Mouse (Mus musculus): Measurements from ENCODE around the gene Casp1.

Casp1 gene

DNA sequence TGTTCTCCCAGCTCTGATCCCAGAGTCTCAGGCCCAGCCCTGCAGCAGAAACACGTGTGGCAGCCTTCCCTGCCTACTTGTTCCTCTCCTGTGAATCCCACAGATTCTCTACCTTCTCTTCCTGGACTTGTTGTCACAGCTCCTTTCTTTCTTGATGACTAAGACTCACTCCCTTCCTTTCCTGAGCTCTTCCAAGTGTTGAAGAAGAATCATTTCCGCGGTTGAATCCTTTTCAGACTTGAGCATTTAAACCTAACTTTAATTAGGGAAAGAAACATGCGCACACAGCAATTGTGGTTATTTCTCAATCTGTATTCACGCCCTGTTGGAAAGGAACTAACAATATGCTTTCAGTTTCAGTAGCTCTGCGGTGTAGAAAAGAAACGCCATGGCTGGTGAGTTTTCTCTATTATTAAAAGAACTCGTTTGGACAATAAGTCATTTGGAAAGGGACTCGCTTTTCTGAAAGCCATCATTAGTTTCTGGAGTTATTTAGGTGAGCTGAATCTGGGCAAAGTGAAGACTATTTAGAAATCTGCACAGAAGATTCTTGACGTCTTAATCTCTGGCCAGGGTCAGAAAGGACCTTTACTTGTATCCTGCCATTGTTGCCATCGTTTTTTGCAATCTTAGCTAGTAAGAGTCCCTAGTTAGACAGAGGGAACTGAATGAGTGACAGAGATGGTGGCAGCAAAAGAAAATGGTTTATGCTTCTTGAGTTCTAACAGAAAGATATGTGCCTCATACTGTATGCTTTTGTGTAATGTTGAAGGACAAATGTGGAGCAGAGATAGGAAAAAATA lies at the start of gene Casp1:
Gene Casp1, plus strand, starts transcription at position 189 of the 803 bp plus-strand sequence.
- DNase-seq (ENCODE audit: low spot score), result no peak

DNA sequence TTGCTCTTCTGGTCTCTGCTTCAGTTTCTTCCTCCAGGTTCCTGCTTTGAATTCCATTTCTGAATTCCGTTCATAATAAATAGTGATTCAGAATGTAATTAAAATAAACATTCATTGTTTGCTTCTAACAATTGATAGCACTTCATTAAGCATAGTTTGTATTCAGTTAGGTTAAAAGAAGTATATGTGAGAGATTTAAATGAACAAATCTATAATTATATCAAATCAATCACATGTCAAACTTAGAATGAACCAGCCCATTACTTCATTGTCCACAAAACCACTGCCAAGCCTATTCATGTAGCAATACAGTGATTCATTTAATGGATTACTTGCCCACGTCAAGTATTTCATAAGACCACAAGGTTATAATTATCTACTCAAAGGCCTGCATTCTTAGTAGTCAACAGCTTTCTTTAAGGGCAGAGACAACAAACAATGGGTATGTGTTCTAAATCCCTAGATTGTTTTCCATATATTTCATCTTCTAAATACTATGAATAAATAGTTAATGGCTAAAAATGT lies 34.3 kb upstream of the Casp1 start:
- peak; percentile 8 for DNase-seq (ENCODE audit: low spot score)

- DNase-seq (ENCODE audit: low spot score), result no peak
Measured at GRCm38 (mm10) chr9:5270274-5270673, 28.0 kb upstream of the Casp1 start.

GRCm38 (mm10) chr9:5270884-5271283 lies 27.4 kb upstream of the Casp1 start:
- DNase-seq (ENCODE audit: low spot score), result no peak

- DNase-seq (ENCODE audit: low spot score), result no peak
Measured at GRCm38 (mm10) chr9:5271334-5271845, 26.9 kb upstream of the Casp1 start.

GRCm38 (mm10) chr9:5286071-5286470 lies 12.2 kb upstream of the Casp1 start:
- DNase-seq (ENCODE audit: low spot score), result no peak

GRCm38 (mm10) chr9:5286597-5286996 lies 11.7 kb upstream of the Casp1 start:
- no peak for DNase-seq (ENCODE audit: low spot score)

DNA sequence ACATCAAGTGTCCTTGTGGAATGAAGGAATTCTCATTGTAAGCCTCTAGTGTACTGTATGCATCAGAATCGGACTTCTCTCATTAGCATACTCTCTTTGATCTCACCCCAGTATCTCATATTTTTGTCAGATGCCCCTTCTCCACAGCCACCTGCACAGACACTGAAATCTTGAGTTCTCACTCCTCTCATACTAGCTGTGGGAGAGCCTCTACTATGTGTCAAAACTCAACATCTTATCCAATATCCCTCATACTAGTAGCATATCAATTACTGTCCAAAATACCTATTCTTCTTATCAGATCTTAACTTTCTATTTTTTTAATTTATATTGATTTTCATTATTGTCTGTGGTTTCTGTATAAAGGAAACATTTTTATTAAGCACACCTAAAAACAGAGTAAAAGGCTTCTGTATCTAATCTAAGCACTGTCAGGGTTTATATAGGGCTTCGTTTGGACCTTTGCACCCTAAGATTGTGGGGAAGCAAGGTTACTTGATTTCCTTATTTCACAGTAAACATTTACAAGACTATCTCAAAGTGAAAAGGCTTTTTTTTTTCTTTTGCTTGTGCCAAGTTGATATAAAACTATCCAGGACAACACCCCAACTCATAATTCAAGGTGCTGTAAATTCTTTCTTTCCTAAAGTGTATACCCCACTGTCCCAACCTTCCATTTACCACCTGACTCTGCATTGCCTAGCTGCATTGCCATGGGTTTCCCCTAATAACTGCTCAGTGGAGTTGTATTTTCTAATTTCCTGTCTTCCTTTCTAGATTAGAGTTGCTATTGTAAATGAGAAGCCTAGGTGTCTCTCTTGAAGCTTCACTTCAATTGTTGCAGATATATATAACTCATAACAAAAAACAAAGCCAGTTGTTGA lies 1.7 kb upstream of the Casp1 start:
- no peak for DNase-seq (ENCODE audit: low spot score)

DNA sequence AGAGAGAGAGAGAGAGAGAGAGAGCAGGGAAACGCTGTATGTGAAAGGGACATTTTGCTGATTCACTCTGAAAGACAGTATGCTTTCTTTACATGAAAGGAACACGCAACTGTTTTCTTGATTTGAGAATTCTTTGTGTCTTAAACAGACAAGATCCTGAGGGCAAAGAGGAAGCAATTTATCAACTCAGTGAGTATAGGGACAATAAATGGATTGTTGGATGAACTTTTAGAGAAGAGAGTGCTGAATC lies 740 bp downstream of the Casp1 start:
- DNase-seq (ENCODE audit: low spot score), result no peak

DNA sequence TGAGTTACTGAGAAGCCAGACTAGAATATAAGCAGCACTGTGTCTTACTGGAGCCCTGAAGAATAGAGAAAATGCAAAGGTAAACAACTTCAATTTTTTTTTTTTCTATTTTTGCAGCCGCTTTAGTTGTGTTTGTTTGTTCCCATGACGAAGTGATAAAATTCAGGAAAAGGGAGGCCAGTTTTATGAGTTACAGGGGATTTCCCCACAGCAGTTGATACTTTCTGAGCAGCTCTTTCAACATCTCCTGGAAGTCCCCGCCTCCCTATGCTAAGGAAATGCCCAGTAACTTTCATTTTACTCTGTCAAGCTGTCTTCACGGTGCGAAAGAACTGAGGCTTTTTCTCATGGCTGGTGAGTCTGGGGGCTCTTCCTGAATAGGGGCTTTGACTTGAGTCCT lies 10.2 kb downstream of the Casp1 start, which contains the start of gene Casp4:
Gene Casp4, plus strand, starts transcription at position 268 of the 400 bp plus-strand sequence.
- no peak for DNase-seq (ENCODE audit: low spot score)

- DNase-seq (ENCODE audit: low spot score), result no peak
Measured at GRCm38 (mm10) chr9:5310112-5310511, 11.8 kb downstream of the Casp1 start.

- no peak for DNase-seq (ENCODE audit: low spot score)
Measured at GRCm38 (mm10) chr9:5311435-5311834, 13.1 kb downstream of the Casp1 start.

- no peak for DNase-seq (ENCODE audit: low spot score)
Measured at GRCm38 (mm10) chr9:5328204-5328603, 29.9 kb downstream of the Casp1 start.

DNA sequence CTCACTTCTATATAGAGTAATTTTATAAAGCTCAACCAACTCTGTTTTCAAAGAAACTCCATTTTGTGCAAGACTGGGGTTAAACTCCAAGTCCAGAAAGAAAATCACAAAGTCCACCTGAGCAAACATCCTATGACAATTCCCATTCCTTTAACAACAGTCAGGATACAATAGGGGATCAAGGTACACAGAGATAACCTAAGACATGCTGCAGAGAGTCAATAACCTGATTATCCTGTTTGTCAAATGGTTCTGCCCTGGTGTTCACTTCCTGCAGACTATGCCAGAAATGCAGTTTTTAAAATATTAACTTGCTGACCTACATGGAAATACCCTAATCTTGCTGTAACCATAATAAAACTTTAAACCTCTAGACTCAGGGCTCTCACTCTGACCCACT lies 34.1 kb downstream of the Casp1 start:
- DNase-seq (ENCODE audit: low spot score), result no peak

GRCm38 (mm10) chr9:5333422-5333821 lies 35.1 kb downstream of the Casp1 start:
- no peak for DNase-seq (ENCODE audit: low spot score)

DNA sequence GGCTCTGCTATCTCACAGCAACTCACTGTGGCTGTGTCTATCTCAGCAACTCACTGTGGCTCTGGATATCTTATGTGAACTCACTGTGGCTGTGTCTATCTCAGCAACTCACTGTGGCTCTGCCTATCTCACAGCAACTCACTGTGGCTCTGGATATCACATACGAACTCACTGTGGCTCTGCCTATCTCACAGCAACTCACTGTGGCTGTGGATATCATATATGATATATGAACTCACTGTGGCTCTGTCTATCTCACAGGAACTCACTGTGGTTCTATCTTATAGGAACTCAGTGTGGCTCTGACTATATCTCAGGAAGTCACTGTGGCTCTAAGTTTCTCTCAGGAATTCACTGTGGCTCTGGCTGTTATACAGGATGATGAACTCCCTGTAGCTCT lies 44.8 kb downstream of the Casp1 start:
- DNase-seq (ENCODE audit: low spot score), result no peak

DNA sequence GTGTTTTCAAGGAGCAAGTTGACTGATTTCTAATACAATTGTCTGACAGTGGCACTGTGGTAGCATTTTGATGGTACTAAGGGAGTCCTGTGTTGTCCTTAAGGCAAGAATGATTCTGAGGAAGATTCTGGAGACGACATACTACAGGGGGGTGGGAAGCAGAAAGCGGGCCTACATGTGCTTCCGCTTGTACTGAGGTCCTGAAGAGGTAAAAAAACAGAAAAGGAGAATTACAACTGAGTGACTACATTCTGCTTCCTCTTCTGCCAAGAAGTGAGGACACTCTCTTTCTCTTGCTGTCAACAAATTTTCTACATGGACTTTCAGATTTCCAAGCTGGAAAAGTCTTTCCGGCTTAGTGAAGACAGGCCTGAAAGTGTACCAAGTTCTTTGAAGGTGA lies 45.8 kb downstream of the Casp1 start:
- no peak for DNase-seq (ENCODE audit: low spot score)

DNA sequence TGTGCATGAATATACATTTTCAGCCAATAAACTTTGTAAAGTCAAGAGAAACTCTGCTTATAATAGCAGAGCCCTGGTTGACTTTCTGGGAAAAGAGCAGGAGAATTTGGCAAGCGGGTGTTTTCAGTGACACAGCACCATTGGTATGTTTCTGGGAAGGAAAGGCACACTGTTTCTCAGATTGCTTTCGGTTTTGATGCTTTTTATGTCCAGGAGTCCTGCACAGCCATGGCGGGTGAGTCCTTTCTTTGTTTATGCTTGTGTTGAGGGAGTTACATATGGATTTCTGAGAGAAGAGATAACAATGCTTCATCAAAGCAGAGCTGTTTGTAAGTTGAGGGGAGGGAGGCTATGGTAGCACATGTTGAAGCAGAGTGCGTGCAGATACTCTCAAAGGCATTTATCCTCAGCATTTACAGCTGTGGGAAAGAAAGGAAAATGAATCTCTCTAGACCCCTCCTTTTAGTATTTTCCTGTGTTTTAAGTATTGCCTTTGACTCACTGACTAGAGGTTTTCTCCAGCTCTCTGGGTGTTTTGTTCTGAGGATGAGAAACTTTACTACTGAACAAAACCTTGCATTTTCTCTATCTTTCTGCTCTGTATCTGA lies 47.1 kb downstream of the Casp1 start, which contains the start of gene Casp12:
Gene Casp12, plus strand, starts transcription at position 140 of the 608 bp plus-strand sequence.
- no peak for DNase-seq (ENCODE audit: low spot score)

- DNase-seq (ENCODE audit: low spot score), result no peak
Measured at GRCm38 (mm10) chr9:5347381-5347780, 49.1 kb downstream of the Casp1 start.

GRCm38 (mm10) chr9:5353673-5354072 lies 55.4 kb downstream of the Casp1 start:
- DNase-seq (ENCODE audit: low spot score), result no peak

DNA sequence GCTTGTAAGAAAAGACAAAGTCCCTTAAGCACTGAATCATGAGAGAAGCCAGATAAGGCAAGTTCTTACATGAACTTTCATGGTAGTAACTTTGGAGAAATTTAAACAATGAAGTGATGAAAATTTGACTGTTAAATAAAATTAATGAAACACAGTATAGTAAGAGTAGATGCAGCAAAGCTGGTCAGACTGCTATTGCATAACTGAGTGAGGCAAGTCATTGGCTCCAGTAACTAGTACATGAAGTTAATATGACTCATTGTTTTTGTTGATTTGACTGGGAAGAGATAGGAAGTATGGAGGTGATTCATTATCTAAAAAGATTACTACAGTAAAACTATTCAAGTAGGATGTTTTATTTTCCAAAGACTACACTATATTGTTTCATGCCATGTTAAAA lies 58.5 kb downstream of the Casp1 start:
- no peak for DNase-seq (ENCODE audit: low spot score)
